Mouse (Mus musculus) lung, embryonic 14.5 days (tissue): ENCODE measurements around the gene Ifna16. TPM values are rescaled to one million over a fixed set of nuclear protein-coding genes. Genes with fewer than 3 reads are reported as not detected.

Experiments used
- ATAC-seq: fragments of 200-750 bp; cut with Nextera tagmentation; 2 replicates; pipeline ENCODE4 v1.8.0; 2017; ENCODE audit warnings: mild to moderate bottlenecking, moderate TSS enrichment, moderate library complexity; ENCODE audit not compliant: insufficient read depth
- DNase-seq: peaks from one replicate; pipeline ENCODE4 v3.0.0-alpha.2; 2015
- H3K27ac ChIP-seq: fragments of 300-500 bp; sonication (generic); 2 replicates; pipeline ENCODE4 v1.5.1; 2014; ENCODE audit warnings: low read depth, mild to moderate bottlenecking, moderate library complexity
- H3K27me3 ChIP-seq: fragments of 300-500 bp; sonication (generic); 2 replicates; pipeline ENCODE4 v1.6.1; 2014; ENCODE audit warnings: low read length, control low read depth; ENCODE audit not compliant: insufficient read depth
- H3K36me3 ChIP-seq: fragments of 300-500 bp; sonication (generic); 2 replicates; pipeline ENCODE4 v1.6.1; 2014; ENCODE audit warnings: control low read depth; ENCODE audit not compliant: insufficient read depth
- H3K4me1 ChIP-seq: fragments of 300-500 bp; sonication (generic); 2 replicates; pipeline ENCODE4 v1.6.1; 2014; ENCODE audit warnings: antibody characterized with exemption, control low read depth; ENCODE audit not compliant: insufficient read depth
- H3K4me2 ChIP-seq: fragments of 300-500 bp; sonication (generic); 2 replicates; pipeline ENCODE4 v1.6.1; 2014; ENCODE audit warnings: mild to moderate bottlenecking
- H3K4me3 ChIP-seq: fragments of 300-500 bp; sonication (generic); 2 replicates; pipeline ENCODE4 v1.5.1; 2014; ENCODE audit warnings: low read depth, low read length
- H3K9ac ChIP-seq: fragments of 300-500 bp; sonication (generic); 2 replicates; pipeline ENCODE4 v1.6.1; 2014
- H3K9me3 ChIP-seq: fragments of 300-500 bp; sonication (generic); 2 replicates; pipeline ENCODE4 v1.6.1; 2016; ENCODE audit warnings: low read depth, low read length, control low read depth
- CTCF ChIP-seq: IDR thresholded peaks from 2 replicates; pipeline ENCODE4 v1.5.1; 2016; ENCODE audit warnings: antibody characterized with exemption, low read depth
- WGBS: fragments of 180-500 bp; shearing (Covaris S2); extraction: QIAGEN DNeasy Blood & Tissue Kit; methylation state at CpG from one replicate; pipeline ENCODE4 v1.1.7; 2014; 5-methylcytosine and 5-hydroxymethylcytosine counted together
- polyA plus RNA-seq: library from polyadenylated mRNA; unstranded; fragments of >200 nt; fragmentation: Nextera tagmentation; extraction: Ambion mirVana; gene quantifications from 2 replicates; pipeline ENCODE4 v1.2.1, GENCODE M21; 2014

Gene Ifna16
- polyA plus RNA-seq, 1 experiment from 2014 or later = not detected

DNA sequence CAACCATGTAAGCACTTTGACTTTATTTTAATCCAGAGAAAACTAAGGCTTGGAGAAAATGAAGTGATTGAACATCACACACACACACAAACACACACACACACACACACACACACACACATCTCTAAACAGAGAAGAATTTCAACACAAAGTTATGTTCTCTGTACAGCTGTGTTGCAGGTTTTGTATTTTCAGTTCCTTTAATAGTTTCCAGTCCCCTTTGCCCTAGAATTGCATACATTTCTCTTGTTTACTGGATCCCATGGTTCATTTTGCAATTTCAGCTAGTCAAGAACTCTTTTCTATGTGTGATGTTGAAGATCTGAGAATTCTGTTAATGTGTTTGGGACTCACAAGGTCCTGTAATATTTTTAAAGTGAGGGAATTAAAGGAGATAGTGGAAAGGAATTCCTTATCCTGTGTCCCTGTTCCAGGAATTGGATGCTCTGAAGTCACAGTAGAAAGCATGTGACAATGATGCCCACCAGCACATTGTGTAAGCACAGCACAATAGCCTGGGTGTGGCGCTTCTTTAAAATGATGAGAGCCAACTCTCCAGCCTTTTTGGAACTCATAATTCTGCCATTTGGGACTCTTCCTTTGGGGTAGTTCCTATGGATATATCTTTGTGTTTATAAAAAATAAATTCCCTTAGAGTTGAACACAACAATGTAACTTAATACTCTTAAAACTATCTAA, 30.6 kb upstream of the Ifna16 start:
- no peak overlapping the region for H3K4me3 ChIP-seq
- H3K36me3 ChIP-seq = no peaks in the 10 kb centered on the region
- DNase-seq (no peak), ATAC-seq (no peak)
- no peak for TF ChIP-seq CTCF
- H3K27ac ChIP-seq = no peak overlapping the region
- no peaks in the 10 kb centered on the region for H3K4me1 ChIP-seq
- H3K4me2 ChIP-seq = no peak overlapping the region
- WGBS = 100% methylated on average over 1 of the region's 1 CpGs
- no peak overlapping the region for H3K9ac ChIP-seq
- no peaks in the 10 kb centered on the region for H3K27me3 ChIP-seq
- no peaks in the 10 kb centered on the region for H3K9me3 ChIP-seq

GRCm38 (mm10) chr4:88705924-88706323, 29.2 kb upstream of the Ifna16 start:
- H3K27me3 ChIP-seq = no peaks in the 10 kb centered on the region
- no peak overlapping the region for H3K4me2 ChIP-seq
- H3K4me3 ChIP-seq = no peak overlapping the region
- ATAC-seq (no peak), DNase-seq (no peak)
- WGBS = 42% methylated on average over 3 of the region's 3 CpGs
- no peaks in the 10 kb centered on the region for H3K9me3 ChIP-seq
- H3K27ac ChIP-seq = no peak overlapping the region
- no peak for TF ChIP-seq CTCF
- no peaks in the 10 kb centered on the region for H3K36me3 ChIP-seq
- H3K9ac ChIP-seq = no peak overlapping the region
- no peaks in the 10 kb centered on the region for H3K4me1 ChIP-seq

DNA sequence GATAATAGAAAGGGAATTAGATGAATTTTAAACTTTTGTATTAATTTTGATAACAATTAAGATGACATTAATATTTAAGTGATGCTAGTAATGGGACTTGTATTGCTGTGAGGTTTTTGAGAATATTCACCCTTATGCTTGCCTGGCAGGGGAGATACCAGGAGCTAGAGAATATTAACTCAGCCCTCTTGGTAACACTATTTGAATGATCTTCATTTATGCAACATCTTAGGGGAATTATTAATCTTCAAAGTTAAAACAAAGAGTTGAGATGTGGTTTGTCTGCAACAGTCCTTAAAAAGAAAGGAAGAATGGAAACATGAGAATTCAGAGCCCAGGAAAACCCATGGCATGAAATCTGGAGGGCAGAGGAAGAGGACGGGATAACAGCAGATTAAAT, 22.6 kb upstream of the Ifna16 start:
- no peaks in the 10 kb centered on the region for H3K4me1 ChIP-seq
- DNase-seq = no peak
- H3K4me2 ChIP-seq = no peak overlapping the region
- no peak overlapping the region for H3K4me3 ChIP-seq
- H3K36me3 ChIP-seq = no peaks in the 10 kb centered on the region
- ATAC-seq = no peak
- H3K27ac ChIP-seq = no peak overlapping the region
- no peak overlapping the region for H3K9ac ChIP-seq
- TF ChIP-seq CTCF = no peak
- no peaks in the 10 kb centered on the region for H3K27me3 ChIP-seq
- 72% methylated on average over 1 of the region's 1 CpGs for WGBS
- H3K9me3 ChIP-seq = no peaks in the 10 kb centered on the region

DNA sequence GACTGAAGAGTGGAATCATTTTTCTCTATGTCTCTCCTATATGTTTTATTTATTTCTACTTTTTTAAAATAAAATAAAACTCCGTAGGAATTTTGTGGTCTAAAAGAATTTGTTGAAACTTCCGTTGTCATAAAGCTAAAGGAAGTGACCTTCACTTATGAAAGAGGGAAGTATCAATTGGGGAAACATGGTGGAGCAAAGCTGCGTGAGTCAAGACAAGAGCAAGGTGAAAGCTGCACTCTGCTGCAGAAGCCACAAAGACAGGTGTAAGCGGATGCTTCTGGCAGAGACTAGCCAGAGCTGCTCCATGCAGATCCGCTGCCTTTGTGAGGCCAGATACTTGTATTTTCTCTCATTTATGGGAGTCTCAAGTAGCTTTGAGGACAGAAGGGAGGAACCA, 22.1 kb upstream of the Ifna16 start:
- H3K27me3 ChIP-seq = no peaks in the 10 kb centered on the region
- H3K9me3 ChIP-seq = no peaks in the 10 kb centered on the region
- H3K9ac ChIP-seq = no peak overlapping the region
- no peaks in the 10 kb centered on the region for H3K4me1 ChIP-seq
- H3K4me3 ChIP-seq = no peak overlapping the region
- ATAC-seq (no peak), DNase-seq (no peak)
- WGBS = 81% methylated on average over 5 of the region's 5 CpGs
- no peaks in the 10 kb centered on the region for H3K36me3 ChIP-seq
- no peak overlapping the region for H3K4me2 ChIP-seq
- no peak for TF ChIP-seq CTCF
- H3K27ac ChIP-seq = no peak overlapping the region

GRCm38 (mm10) chr4:88697753-88698152, 21.0 kb upstream of the Ifna16 start:
- H3K9ac ChIP-seq = no peak overlapping the region
- H3K4me1 ChIP-seq = no peaks in the 10 kb centered on the region
- ATAC-seq (no peak), DNase-seq (no peak)
- H3K4me2 ChIP-seq = no peak overlapping the region
- H3K4me3 ChIP-seq = no peak overlapping the region
- TF ChIP-seq CTCF = no peak
- no peak overlapping the region for H3K27ac ChIP-seq
- no peaks in the 10 kb centered on the region for H3K9me3 ChIP-seq
- H3K36me3 ChIP-seq = no peaks in the 10 kb centered on the region
- 76% methylated on average over 4 of the region's 4 CpGs for WGBS
- no peaks in the 10 kb centered on the region for H3K27me3 ChIP-seq

DNA sequence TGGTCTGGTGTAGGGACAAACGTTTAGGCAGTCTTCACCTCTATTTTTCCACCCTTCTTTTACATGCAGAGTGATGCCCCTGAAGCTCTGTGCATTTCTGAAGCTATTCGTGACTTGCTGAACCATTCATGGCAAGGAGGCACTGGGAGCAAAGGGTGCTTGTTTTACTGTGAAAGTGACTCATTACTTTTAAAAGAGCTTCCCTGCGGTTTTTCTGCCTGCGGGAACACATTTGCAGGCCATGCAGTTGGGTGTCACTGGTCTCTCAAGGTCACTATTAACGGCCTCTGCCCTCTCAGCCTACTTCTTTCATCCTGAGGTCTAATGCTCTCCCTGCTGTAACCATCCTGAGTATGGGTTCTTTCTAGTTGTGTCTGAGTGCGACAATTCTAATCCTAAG, 20.4 kb upstream of the Ifna16 start:
- DNase-seq (no peak), ATAC-seq (no peak)
- no peak for TF ChIP-seq CTCF
- Histone ChIP-seq H3K27me3 (no peaks in the 10 kb centered on the region), H3K27ac (no peak overlapping the region), H3K9ac (no peak overlapping the region), H3K4me1 (no peaks in the 10 kb centered on the region), H3K36me3 (no peaks in the 10 kb centered on the region), H3K9me3 (no peaks in the 10 kb centered on the region), H3K4me2 (no peak overlapping the region), H3K4me3 (no peak overlapping the region)
- 58% methylated on average over 6 of the region's 6 CpGs for WGBS

DNA sequence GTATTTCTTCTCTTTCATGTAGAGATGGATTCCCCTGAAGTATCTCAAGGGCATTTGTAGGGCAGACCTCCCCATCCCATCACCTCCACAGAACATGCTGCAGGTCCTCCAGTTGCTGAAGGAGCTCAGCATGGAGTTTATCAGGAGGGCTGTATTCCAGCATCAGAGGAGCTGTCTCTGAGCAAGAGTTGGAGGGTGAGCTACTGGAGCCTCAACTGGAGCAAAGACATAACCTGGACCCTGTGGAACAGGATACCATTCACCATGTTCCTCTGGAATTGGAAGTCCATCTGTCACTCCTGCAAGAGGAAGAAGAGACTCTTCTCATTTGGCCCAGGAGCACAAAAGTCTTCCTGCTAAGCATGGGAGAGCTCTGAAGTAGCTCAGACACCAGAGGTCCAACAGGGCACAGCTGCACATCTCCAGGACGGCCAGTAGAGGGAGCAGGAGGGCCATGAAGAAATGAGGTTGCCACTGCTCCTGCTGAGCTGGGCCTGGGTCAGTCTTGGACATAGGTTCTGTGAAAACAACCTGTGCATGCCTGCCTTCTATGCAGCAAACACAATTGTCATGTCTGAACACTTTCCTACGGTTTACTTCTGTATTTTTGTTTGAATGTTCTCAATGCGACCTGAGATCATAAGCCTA, 19.6 kb upstream of the Ifna16 start:
- Histone ChIP-seq H3K9ac (no peak overlapping the region), H3K4me1 (no peaks in the 10 kb centered on the region), H3K4me3 (no peak overlapping the region), H3K4me2 (no peak overlapping the region), H3K36me3 (no peaks in the 10 kb centered on the region), H3K27me3 (no peaks in the 10 kb centered on the region), H3K27ac (no peak overlapping the region), H3K9me3 (no peaks in the 10 kb centered on the region)
- peak; percentile 90 for DNase-seq
- ATAC-seq = peak; percentile 89
- peak; percentile 99 for TF ChIP-seq CTCF
- 22% methylated on average over 3 of the region's 3 CpGs for WGBS
